Mouse (Mus musculus) C2C12 (cell line): ENCODE results near the gene Csf2rb2. TPM values are rescaled to one million over a fixed set of nuclear protein-coding genes. Genes with fewer than 3 reads are reported as not detected.
"Not testable (repeated sequence)": the region's sequence is repeated elsewhere in the genome, so short reads cannot be mapped to it uniquely, and the experiment has no call there.

Experiments
- H3K27me3 ChIP-seq: one replicate; pipeline ENCODE4 v1.6.1; 2011; ENCODE audit not compliant: control insufficient read depth, insufficient read depth, insufficient read length
- H3K36me3 ChIP-seq: one replicate; pipeline ENCODE4 v1.6.1; 2011; ENCODE audit not compliant: control insufficient read depth, insufficient read depth
- H3K4me3 ChIP-seq: one replicate; pipeline ENCODE4 v1.5.1; 2011; ENCODE audit warnings: mild to moderate bottlenecking, control low read depth; ENCODE audit not compliant: poor library complexity, insufficient read depth, severe bottlenecking
- H3K79me2 ChIP-seq: one replicate; pipeline ENCODE4 v1.6.1; 2011; ENCODE audit not compliant: control insufficient read depth, insufficient read depth
- H3K79me3 ChIP-seq: one replicate; pipeline ENCODE4 v1.6.1; 2011; ENCODE audit warnings: low read depth, control low read depth
- H3ac ChIP-seq: one replicate; pipeline ENCODE3; 2011; ENCODE audit warnings: low read depth; ENCODE audit not compliant: control insufficient read depth, insufficient read length
- CEBPB ChIP-seq: IDR thresholded peaks from one replicate; pipeline ENCODE4 v1.6.1; 2011; ENCODE audit warnings: low read depth, mild to moderate bottlenecking, control low read depth, moderate library complexity
- CTCF ChIP-seq: IDR thresholded peaks from one replicate; pipeline ENCODE4 v1.5.1; 2011; ENCODE audit not compliant: control insufficient read depth, insufficient read depth, insufficient read length
- FOSL1 ChIP-seq: IDR thresholded peaks from one replicate; pipeline ENCODE4 v1.8.0; 2011; ENCODE audit warnings: mild to moderate bottlenecking, low read length; ENCODE audit not compliant: poor library complexity, insufficient read depth, severe bottlenecking
- MAX ChIP-seq: IDR thresholded peaks from one replicate; pipeline ENCODE4 v1.6.1; 2011; ENCODE audit warnings: mild to moderate bottlenecking, control low read depth
- MYOD1 ChIP-seq: IDR thresholded peaks from one replicate; pipeline ENCODE4 v1.6.1; 2011; ENCODE audit warnings: low read depth; ENCODE audit not compliant: control insufficient read depth, insufficient read length
- MYOG ChIP-seq: IDR thresholded peaks from one replicate; pipeline ENCODE4 v1.6.1; 2011; ENCODE audit not compliant: control insufficient read depth, insufficient read length; ENCODE audit errors: extremely low read depth
- USF1 ChIP-seq: IDR thresholded peaks from one replicate; pipeline ENCODE4 v1.6.1; 2011; ENCODE audit warnings: low read depth, mild to moderate bottlenecking, control low read depth, moderate library complexity
- polyA plus RNA-seq: library from polyadenylated mRNA; unstranded; fragments of >200 nt; fragmentation: generic; extraction: Trizol; gene quantifications from one replicate; pipeline ENCODE4 v1.2.1, GENCODE M21; 2012; ENCODE audit warnings: missing spikeins

Gene Csf2rb2
- polyA plus RNA-seq, 1 experiment: 0.08 TPM

DNA sequence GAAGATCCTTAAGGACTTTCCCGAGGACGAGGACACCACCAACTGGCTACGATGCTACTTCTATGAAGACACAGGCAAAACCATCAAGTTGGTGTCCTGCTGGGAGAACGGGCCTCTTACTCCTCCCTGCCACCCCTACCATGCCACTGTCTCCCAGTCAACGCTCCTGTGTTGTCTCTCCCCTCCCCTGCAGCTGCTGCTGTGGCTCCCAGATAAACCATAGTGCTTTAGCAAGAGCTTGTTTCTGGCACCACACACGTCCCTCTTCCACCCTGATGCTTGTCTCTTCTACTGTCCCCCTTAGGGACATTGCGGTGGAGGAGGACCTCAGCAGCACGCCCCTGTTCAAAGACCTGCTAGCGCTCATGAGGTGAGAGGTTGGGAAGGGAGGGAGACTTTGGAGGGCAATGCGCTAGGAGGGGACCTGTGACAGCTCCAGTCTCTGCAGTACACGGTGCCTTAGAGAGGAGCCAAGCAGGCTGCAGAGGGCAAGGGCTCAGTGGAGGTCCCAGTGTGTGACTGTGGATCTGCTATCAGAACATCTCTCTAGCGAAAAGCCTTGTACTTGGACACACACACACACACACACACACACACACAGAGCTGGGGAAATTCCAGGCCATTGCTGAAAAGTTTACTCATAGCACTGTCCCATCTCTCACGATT lies 44.7 kb downstream of the Csf2rb2 start:
- H3K4me3 ChIP-seq: no peak overlapping the region
- H3K36me3 ChIP-seq: no peaks in the 10 kb centered on the region
- no peaks in the 10 kb centered on the region for H3K79me3 ChIP-seq
- H3K27me3 ChIP-seq: no peaks in the 10 kb centered on the region
- no peaks in the 10 kb centered on the region for H3K79me2 ChIP-seq
- H3ac ChIP-seq: no peak overlapping the region
- TF ChIP-seq CEBPB (no peak), CTCF (no peak), USF1 (no peak), MYOD1 (no peak), FOSL1 (no peak), MYOG (no peak)

DNA sequence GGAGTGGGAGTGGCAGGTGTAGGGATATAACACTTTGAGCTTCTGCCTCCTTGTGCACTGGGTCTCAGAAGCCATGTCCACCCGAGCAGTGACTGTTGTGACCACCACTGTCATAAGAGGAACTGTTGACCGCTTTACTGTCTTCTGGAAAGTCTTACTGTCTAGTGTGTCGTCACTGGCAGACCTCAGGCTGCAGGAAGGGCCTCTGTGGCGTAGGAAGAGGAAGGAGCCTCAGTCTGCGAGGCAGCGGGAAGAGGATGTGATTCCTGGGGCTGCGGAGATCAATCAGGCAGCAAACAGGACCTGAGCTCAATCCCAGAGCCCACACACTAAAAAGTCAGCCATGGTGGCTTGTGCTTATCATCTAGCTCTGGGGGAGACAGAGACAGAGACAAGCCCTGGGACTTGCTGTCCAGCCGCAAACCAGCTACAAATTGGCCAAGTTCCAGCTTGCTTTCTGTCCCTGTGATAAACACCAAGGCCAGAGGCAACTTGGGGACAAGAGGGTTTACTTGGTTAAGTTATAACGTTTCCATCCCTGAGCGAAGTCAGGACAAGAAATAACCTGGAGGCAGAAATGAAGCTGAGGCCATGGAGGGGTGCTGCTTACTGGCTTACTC lies 47.2 kb downstream of the Csf2rb2 start:
- no peaks in the 10 kb centered on the region for H3K79me2 ChIP-seq
- H3K27me3 ChIP-seq: peaks cover 22% of the 10 kb centered on the region
- no peak for TF ChIP-seq USF1
- TF ChIP-seq MYOD1: no peak
- TF ChIP-seq CEBPB: no peak
- no peak for TF ChIP-seq FOSL1
- TF ChIP-seq CTCF: no peak
- no peak for TF ChIP-seq MAX
- no peak for TF ChIP-seq MYOG
- H3ac ChIP-seq: no peak overlapping the region
- no peak overlapping the region for H3K4me3 ChIP-seq
- H3K79me3 ChIP-seq: no peaks in the 10 kb centered on the region
- H3K36me3 ChIP-seq: no peaks in the 10 kb centered on the region

DNA sequence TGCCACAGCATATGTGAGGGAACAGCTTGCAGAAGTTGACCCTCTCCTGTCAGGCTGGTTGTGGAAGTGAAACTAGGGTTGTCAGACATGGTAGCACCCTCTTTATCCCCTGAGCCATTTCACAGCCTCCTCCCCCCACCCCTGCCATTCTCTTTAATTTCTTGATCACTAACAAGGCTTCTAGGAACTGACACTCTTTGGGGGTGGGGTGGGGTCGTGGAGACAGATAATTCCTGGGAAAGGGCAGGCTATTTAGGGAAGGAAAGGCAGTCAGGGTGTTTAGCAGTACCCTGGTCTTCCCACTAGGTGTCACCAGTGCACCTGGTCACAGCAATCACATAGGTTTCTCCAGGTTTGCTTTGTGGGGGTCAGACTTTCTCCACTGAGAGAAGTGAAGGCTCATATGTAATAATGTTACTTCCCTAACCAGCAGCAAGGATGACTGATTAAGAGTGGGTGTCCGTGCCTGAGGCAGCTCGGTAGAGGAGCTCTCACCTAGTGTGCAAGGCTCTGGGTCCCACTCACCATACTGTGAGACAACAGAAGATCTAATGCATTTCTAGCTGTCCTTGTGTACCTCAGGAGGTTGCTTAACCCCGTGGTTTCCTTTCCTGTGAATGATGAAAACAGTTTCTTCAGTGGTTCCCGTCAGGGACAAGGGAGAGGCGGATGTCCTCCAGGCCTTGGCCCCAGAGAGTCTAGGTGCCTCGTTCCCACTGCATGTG lies 48.0 kb downstream of the Csf2rb2 start:
- no peaks in the 10 kb centered on the region for H3K36me3 ChIP-seq
- H3K79me2 ChIP-seq: no peaks in the 10 kb centered on the region
- no peak overlapping the region for H3ac ChIP-seq
- H3K4me3 ChIP-seq: no peak overlapping the region
- TF ChIP-seq FOSL1 (no peak), CEBPB (no peak), USF1 (no peak), MYOD1 (no peak), MAX (no peak), MYOG (no peak), CTCF (peak; percentile 71)
- H3K79me3 ChIP-seq: no peaks in the 10 kb centered on the region
- H3K27me3 ChIP-seq: peaks cover 30% of the 10 kb centered on the region

DNA sequence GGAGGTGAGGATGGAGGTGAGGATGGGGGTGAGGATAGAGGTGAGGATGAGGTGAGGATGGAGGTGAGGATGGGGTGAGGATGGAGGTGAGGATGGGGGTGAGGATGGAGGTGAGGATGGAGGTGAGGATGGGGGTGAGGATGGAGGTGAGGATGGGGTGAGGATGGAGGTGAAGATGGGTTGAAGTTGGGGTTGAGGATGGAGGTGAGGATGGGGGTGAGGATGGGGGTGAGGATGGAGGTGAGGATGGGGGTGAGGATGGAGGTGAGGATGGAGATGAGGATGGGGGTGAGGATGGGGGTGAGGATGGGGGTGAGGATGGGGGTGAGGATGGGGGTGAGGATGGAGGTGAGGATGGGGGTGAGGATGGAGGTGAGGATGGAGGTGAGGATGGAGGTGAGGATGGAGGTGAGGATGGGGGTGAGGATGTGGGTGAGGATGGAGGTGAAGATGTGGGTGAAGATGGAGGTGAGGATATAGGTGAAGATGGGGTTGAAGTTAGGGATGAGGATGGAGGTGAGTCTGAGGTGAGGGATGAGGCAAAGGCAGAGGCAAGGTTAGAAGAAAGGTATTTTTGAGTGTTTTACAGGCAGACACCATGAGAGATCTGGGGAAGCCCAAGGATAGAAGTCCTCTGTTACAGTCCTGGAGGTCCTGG lies 48.8 kb downstream of the Csf2rb2 start:
- not testable (repeated sequence) for H3K79me2 ChIP-seq, H3K4me3 ChIP-seq, H3ac ChIP-seq, H3K79me3 ChIP-seq, H3K36me3 ChIP-seq
- H3K27me3 ChIP-seq: peaks cover 36% of the 10 kb centered on the region

GRCm38 (mm10) chr15:78254751-78255150 lies 50.8 kb downstream of the Csf2rb2 start:
- Histone ChIP-seq H3K79me2 (no peaks in the 10 kb centered on the region), H3K79me3 (no peaks in the 10 kb centered on the region), H3K36me3 (no peaks in the 10 kb centered on the region), H3ac (no peak overlapping the region), H3K27me3 (peaks cover 55% of the 10 kb centered on the region), H3K4me3 (no peak overlapping the region)
- no peak for TF ChIP-seq USF1
- peak; percentile 11 for TF ChIP-seq CTCF

GRCm38 (mm10) chr15:78248410-78248809 lies 57.1 kb downstream of the Csf2rb2 start:
- H3K4me3 ChIP-seq: no peak overlapping the region
- peaks cover 89% of the 10 kb centered on the region for H3K27me3 ChIP-seq
- no peaks in the 10 kb centered on the region for H3K79me3 ChIP-seq
- no peak overlapping the region for H3ac ChIP-seq
- no peaks in the 10 kb centered on the region for H3K36me3 ChIP-seq
- no peaks in the 10 kb centered on the region for H3K79me2 ChIP-seq
- TF ChIP-seq CEBPB (no peak), FOSL1 (no peak), MYOD1 (no peak), USF1 (no peak), CTCF (no peak), MAX (no peak)
